Mouse (Mus musculus) cerebellum, adult 2 months (tissue): ENCODE measurements around the gene Cd96.

Experiments
- CTCF ChIP-seq: fragments of 200-500 bp; IDR thresholded peaks from 2 replicates; pipeline ENCODE4 v1.5.1; 2011; ENCODE audit warnings: low read depth, mild to moderate bottlenecking, control low read depth, low read length, moderate library complexity, borderline replicate concordance; ENCODE audit not compliant: insufficient read depth
- POLR2A ChIP-seq: fragments of 200-500 bp; IDR thresholded peaks from 2 replicates; pipeline ENCODE4 v1.6.1; 2011; ENCODE audit warnings: low read length, control low read depth, borderline replicate concordance; ENCODE audit not compliant: insufficient read depth

DNA sequence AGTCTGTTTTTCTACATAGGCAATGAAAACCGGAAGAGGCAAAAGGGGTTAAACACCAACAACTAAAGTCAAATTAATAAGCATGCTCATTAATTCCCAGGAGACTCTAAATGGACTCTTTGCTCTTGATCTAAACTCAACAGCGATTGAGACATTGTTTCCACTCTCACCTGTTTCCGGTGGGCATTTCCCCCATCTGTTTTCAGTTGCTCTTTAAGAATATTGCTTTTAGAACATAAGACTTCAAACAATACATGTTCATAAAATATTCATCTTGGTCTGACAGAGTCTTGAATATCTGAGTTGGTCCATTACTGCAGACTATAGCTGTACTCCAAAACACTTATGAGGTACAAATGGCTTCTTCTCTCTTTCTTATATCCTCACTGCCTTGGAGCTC is 119.1 kb downstream of the Cd96 start:
- TF ChIP-seq CTCF = no peak
- TF ChIP-seq POLR2A = no peak
